Mouse (Mus musculus) MEL-GATA-1-ER (cell line): ENCODE measurements around the gene Acot11.
"Not testable (repeated sequence)": the region's sequence is repeated elsewhere in the genome, so short reads cannot be mapped to it uniquely, and the experiment has no call there.

ENCODE experiments used
- DNase-seq: peaks from one replicate; pipeline ENCODE4 v3.0.0-alpha.2; 2012; ENCODE audit warnings: low read depth; ENCODE audit errors: extremely low read depth

Gene Acot11

DNA sequence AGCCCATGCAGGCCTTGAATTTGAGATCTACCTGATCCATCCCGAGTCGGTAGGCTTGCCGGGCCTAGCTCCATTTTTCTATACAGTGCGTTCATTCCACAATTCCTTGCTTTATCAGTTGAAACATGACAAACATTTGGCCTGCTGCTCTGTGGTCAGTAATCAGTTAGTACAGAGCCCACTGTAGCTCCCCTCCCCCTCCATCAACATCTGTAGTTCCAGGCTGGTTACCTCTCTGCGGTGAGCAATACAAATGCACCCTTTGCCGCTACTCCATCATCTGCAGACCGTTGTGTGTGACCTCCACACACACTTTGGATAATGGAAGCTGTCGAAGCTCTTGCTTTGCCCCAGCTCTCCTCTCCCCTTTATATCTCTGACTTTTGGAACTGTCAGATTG, 6.4 kb upstream of the Acot11 start:
- no peak for DNase-seq

DNA sequence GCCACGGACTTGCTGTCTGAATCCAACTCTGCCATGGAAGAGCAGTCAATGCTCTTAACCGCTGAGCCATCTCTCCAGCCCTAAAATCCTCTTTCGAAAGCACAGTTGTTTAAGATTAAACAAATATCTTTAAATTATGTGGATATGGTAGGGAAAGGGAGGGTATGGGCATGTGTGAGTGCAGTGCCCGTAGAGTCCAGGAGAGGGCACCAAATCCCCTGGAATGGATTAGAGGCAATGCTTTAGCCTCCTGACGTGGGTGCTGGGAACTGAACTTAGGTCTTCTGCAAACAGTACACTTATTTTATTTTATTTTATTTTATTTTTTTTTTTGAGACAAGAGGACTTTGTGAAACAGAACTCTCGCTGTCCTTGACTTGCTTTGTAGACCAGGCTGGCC, 5.2 kb upstream of the Acot11 start:
- no peak for DNase-seq

DNA sequence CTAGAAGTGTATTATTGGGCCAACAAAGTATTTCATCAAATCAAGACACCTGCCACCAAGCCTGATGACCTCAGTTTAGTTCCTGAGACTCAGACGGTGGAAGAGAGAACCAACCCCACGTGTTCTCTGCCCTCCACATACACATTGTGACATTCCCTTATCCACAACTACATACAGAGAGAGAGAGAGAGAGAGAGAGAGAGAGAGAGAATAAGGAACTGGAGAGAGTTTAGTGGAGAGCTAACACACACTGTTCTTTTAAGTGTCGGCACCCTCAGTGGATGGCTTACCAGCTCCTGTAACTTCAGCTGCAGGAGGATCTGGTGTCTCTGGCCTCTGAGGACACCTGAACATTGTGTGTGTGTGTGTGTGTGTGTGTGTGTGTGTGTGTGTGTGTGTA, 2.5 kb upstream of the Acot11 start:
- DNase-seq = no peak

DNA sequence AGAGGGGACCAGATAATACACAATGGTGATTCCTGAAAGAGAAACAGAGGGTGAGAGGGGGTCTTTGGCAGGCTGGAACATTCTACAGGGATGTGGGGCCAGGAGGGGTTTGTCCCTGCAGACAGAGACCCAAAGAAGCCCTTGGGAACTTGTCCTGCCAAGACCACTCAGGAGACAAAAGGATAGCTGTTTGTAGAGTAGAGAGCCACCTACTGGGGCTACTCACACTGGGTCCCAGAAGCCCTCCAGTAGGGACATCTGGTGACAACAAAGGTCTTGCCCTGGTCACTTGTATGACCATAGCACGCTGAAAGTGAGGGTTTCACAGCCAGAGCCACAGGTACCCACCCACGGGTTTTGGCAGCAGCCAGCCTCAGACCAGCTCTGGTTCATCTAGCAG, 1.1 kb upstream of the Acot11 start:
- DNase-seq = no peak

DNA sequence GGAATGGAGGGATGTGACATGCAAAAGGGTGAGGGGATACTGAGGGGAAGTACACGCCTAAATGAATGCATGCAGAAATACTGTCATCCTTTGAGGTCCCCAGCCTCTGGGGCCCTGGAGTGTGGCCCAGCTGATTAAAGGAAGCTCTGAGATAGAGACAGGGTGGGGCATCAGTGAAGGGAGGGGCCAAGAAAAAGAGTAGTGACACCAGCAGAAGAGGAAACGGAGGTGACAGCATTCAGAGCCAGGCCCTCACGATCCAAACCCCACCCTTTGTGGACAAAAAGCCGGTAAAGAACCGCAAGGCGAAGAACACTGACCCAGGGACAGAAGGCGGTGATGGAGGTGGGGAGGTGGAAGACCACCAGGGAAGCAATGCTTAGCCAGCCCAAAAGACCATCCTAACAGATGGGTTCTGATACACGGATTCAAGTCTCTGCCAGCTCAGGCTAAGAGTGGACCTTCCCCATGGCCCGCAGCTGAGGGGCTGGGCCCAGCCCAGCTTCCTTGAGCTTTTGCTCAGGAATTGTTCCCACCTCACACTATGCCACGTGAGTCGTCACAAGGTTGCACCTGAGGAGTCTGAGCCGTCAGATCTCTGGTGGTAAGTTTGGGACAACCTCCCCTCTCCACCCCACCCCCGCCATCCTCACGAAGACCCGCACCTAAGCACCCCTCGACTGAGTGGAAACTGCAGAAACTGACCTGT, 443 bp downstream of the Acot11 start:
- DNase-seq = peak; percentile 89

DNA sequence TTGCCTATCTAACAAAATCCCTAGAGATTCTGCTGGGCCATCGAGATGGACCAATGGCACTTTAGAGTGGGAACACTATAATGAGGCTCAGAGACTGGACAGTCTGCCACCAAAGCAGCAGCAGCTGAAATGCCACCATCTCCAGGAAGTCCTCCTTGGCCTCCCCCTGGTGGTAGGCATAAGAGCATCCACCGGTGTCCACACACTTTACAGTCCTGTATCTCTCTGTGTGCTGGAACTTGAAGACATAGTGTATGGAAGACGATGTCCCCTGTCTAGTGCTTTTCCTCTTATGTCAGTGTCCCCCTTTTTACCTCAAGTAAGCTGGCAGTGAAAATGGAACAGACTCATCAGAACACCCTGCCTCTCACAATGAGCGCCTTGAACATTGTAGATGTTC, 1.0 kb downstream of the Acot11 start:
- DNase-seq = no peak

DNA sequence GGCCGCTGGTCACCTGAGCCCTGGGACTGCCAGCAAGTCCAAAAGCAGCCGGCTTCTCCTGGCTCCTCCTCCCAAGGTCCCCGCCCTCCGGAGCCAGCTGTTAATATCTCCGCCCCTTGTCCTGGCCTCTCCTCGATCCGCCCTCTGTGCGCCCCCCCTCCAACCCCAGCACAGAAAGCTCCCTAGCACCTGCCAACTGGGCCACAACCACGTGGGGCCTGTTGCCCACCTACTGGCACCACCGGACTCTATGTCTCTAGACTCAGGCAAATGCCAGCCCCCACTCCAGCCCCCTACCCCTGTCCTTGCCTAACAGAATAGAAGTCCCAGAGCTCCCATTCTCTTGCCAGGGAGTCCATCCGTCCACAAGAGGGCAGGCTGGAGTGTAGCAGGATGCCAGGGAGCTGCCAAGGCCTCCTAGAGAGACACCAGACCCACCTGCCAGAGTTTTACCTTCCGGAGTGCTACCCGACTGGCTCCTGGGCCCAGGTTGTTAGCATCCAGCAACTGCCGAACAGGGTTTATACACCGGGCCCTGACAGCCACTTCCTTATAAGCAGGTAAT, 4.9 kb downstream of the Acot11 start:
- no peak for DNase-seq

DNA sequence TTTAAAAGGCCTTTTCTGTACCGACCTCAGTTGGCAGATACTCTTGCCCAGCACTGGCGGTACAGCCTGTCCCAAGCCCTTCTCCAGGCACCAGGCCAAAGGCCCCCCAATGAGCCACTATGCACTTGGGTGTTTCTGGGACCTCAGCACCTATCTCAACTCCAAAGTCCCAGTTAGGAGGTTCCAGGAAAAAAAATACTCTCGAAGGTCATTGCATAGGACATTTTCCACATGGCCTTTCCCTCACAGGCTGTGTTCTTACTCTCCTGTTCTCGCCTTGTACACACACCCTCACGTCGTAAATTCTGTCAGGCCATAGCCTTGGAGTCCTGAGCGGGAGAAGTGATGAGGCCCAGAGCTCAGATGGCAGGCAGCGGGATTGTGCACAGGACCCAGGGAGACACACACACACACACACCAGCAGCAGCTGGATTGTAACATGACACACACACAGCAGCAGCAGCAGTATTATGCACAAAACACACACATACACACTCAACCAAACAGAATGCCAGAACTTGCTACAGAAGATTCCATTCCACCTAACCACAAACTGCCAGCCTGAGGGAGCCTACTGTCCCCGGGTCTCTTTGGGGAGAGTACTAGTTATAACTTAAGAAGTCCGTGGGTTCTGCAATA, 5.8 kb downstream of the Acot11 start:
- DNase-seq = no peak

DNA sequence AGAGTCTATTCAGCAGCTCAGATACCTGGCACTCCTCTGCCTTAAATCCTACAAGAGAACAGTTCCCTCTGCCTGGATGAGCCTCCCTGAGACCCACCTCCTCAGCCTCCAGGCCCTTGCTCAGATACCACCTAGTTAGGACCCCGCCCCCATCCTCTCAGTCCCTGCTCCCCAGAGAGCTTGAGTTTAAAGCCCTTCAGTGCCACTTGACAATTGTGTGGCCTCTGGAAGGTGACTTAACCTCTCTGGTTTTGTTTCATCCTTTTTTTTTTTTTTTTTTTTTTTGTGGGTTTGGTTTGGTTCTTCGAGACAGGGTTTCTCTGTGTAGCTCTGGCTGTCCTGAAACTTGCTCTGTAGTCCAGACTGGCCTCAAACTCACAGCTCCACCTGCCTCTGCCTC, 9.5 kb downstream of the Acot11 start:
- no peak for DNase-seq

DNA sequence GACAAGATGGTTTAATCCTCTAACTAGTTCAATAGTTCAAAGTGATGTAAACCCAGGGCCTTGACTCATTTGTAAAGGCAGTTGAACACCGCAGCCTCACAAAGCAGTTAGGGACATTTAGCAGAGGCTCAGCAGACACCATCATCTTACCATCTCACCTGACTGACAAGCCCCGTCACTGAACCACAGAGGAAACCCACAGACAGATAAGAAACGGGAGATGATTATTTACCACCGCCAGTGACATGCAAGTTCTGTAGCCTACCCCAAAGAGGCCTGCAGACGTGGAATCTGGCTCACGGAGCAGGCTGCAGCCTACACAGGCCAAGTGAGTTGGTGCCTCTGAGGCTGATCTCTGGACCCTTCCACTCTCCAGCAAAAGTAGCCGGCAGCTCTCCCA, 10.6 kb downstream of the Acot11 start:
- DNase-seq = peak; percentile 45

DNA sequence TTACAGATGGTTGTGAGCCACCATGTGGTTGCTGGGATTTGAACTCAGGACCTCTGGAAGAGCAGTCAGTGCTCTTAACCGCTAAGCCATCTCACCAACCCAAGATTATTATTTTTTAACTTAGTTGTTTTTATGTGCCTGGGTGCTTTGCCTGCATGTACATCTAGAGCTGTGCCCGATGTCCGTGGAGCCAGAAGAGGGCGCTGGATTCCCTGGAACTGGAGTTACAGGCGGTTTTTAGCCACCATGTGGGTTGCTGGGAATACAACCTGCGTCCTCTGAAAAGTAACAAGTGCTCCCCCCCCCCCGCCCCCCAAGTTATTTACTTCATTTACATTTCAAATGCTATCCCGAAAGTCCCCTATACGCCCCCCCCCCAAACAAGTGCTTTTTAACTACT, 11.0 kb downstream of the Acot11 start:
- DNase-seq = not testable (repeated sequence)

DNA sequence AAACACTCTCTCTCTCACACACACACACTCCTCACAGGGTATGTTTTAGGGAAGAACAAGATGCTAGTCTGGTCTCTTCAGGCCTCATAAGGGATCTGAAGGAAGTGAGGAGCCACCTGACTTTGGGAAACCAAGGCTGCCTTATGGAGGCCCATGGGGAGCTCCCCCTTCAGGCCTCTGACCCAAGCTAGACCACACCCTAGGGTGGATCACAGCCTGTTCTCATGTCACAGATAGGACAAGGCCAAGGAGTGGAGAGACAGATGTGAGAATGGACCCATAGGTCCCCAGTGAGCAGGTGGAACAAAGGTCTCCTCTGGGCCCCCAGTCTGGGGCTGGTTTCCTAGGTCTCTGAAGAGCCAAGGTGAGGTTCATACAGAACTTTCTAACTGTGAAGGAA, 12.5 kb downstream of the Acot11 start:
- DNase-seq = no peak

DNA sequence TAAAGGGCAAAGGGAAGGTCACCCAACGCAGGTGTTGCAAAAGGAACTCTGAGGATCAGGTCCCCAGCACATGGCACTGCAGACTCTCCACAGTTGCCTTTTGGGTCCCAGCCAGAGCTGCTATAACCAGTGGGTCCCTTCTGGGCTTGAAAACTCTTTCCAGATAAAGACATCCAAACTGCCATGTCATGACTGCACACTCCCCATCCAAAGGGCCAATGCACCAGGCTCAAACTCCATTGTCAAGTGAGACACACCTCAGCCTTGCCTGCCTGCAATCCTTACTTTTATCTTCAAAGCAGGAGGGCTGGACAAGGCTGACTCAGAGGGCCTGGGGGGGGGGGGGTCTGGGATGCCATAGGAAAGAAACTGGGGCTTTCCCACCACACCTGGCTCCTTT, 13.9 kb downstream of the Acot11 start:
- no peak for DNase-seq

DNA sequence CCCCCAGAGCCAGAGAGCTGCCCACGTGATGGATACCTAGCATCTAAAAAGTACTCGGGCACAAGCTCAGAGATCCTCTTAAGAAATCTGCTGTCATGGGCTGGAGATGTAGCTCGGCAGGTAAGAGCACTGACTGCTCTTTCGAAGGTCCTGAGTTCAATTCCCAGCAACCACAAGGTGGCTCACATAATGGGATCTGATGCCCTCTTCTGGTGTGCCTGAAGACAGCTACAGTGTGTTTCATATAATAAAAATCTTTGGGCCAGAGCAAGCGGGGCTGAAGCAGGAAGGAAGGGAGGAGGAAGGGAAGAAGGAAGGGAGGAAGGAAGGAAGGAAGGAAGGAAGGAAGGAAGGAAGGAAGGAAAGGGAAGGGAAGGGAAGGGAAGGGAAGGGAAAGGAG, 14.6 kb downstream of the Acot11 start:
- not testable (repeated sequence) for DNase-seq

DNA sequence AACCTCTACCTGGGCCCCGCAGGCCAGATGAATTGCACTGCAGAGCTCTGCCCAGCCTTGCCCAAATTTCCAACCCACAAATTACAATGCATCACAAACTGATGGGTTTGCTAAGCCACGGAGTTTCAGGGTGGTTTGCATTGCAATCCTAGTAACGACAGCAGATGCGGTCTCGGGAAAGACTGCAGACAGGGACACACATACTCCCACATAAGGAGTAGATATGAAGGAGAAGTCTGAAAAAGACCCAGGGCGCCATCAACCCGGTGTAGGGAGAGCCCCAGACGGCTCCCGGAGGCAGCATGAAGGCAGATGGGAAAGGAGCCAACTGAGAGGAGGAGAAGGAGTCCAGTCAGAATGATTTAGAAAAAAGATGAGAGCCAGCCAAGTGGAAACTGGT, 15.1 kb downstream of the Acot11 start:
- DNase-seq = no peak

DNA sequence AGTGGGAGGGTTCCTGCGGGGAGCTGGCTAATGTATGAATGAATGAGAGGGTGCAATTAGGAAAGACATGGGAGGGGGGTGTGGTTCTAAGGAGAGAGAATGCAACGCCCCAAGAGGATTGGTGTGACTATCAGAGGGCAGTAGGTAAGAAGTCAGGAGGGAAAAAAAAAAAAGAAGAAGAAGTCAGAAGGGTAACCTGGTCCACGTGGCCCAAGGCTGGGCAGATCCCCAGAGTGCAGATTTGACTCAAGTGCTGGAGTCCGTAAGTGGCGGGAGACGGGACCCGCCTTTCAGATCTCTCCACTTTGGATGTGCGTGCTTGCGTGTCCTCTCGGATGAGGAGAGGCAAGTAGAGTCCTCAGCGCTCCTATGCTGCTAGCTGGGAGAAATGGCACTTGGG, 16.2 kb downstream of the Acot11 start:
- DNase-seq = no peak

DNA sequence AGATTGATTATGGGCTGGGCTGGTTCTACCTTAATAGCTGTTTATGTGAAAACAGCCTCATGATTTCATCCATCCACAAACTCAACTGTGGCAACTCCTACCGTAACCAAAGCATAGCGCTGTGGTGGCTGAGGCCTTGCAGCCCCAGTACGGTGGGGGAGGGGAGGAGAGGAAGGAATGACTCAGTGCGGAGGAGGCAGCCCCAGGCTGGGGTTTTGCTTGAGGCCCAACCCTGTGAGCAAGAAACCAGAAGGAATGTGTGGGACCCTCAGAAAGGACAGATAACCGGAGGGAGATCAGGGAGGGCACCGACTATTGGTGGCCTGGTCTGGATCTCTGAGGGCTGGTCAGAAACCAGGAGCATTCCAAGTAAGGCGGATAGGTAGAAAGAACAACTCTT, 17.0 kb downstream of the Acot11 start:
- DNase-seq = no peak

DNA sequence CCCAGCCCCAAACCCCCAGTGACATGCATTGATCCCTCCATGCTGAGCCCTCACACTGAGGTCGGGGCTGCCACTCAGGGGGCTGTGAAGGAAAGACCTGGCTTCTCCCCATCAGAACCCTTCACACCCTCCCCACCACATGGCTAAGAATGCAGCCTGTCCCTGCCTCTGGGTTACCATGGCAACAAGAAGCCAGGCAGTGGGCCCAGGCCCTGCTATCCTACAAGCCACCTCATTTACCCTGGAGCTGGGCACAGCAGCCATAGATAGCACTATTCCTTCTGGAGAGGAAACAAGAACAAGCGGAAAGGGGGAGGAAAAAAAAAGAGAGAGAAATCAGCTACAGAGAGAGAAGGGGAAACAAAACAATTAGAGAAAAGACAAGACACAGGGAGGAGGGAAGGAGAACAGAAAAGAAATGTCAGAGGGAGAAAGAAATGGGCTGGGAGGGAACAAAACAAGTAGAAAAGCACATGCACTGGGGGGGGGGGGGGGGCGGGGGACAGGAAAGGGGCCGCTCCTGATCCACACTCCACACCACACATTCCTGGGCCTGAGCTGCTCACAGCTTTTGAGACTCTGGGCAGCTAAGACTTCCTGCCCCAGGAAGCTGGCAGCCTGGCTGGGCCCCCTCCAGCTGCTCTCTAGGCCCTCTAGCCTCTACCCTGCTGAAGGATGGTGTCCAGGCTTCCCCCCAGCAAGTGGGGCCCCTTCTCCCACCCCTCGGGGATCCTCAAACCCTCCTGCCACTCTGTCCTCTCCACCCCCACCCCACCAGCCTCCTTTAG, 18.9 kb downstream of the Acot11 start:
- DNase-seq = no peak

DNA sequence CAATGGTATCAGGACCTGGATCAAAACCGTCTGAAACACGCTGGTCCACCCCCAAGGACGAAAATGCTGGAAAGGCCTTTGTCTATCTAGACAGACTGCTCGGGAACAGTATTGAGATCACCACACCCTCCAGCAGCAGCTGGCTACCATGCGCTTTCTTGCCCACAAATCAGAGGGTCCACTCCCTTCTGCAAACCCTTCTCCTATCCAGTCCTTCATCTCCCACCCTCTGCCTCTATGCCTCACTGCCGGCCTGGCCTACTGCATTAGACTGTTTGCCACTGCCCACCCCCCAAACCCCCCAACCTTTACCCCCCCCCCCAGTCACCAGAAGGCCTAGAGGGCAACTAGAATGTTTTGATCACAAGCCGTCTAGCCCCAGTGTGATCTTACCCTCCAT, 19.5 kb downstream of the Acot11 start:
- DNase-seq = no peak

DNA sequence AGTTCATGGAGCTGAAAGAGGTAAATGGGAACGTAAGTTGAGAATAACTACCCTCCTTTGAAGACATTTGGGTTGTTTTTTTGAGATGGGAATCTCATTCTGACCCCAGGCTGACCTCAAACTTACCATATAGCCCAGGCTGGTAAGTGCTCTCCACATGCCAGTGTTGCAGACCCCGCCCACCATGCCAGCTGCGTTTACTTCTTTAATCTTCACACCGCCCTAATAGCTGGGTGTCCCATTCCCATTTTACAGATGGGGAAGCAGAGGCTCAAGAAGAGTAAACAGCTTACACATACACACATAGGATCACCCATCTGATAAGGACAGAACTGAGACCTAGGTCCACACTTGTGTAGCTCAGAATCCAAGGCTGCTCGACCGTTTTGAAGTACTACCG, 20.0 kb downstream of the Acot11 start:
- no peak for DNase-seq

DNA sequence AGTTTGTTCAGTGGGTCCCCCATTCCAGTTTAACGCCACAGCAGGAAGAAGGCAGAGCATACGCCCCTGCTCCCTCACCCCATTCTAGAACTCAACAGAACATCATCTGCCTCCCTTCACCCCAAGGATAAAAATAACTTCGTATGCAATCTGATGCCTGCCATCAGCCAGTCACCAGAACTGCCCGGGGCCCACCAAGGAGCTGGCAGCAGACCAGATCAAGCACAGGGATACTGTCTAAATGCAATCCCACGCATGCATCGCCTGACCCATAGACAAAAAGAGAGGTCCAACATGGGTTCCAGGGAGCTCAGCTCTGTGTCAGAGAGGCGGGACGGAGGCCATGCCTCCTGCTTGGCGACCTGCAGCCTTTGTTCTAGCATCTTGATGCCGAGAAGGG, 21.7 kb downstream of the Acot11 start:
- no peak for DNase-seq

DNA sequence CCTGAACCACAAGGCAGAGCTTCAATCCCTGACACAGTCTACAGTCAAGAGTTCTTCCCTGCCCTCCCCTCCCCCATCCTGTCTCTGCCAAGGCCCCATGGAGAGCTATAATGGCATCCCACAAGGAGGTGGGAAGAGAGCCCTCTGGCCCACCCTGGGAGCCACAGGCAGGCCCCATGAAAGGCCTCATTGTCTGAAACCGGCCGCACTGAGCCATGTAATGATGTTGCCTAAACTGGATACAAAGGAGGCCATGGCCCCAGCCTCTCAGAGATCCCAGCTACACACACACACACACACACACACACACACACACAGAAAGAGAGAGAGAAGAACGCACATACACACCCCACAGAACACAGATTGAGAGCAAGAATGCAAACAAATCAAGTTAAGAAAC, 24.8 kb downstream of the Acot11 start:
- DNase-seq = no peak
